Mouse (Mus musculus): ENCODE measurements around the gene Cpa4. TPM values are rescaled to one million over a fixed set of nuclear protein-coding genes. Genes with fewer than 3 reads are reported as not detected.

Gene Cpa4
- polyA plus RNA-seq, 1 experiment from 2014 or later, result 0.83 TPM

- WGBS, result 59% methylated on average over 7 of the region's 7 CpGs
- no peak overlapping the region for H3K4me3 ChIP-seq (replicated peaks)
- H3K9me3 ChIP-seq, result no peaks in the 10 kb centered on the region
- ATAC-seq (ENCODE audit: insufficient read depth, low FRiP score, low read depth), result no peak
- H3K4me1 ChIP-seq, result no peaks in the 10 kb centered on the region
- H3K4me2 ChIP-seq, result no peak overlapping the region
- no peak overlapping the region for H3K27ac ChIP-seq
- no peaks in the 10 kb centered on the region for H3K27me3 ChIP-seq (replicated peaks)
- no peak overlapping the region for H3K9ac ChIP-seq
- no peaks in the 10 kb centered on the region for H3K36me3 ChIP-seq
Measured at GRCm38 (mm10) chr6:30604342-30604867, 36.2 kb downstream of the Cpa4 start.

- Histone ChIP-seq H3K4me2 (no peak overlapping the region), H3K27me3 (replicated peaks) (no peaks in the 10 kb centered on the region), H3K4me3 (replicated peaks) (no peak overlapping the region), H3K36me3 (no peaks in the 10 kb centered on the region), H3K9me3 (no peaks in the 10 kb centered on the region), H3K4me1 (no peaks in the 10 kb centered on the region), H3K9ac (no peak overlapping the region), H3K27ac (no peak overlapping the region)
- no peak for ATAC-seq (ENCODE audit: insufficient read depth, low FRiP score, low read depth)
- 82% methylated on average over 4 of the region's 4 CpGs for WGBS
Measured at GRCm38 (mm10) chr6:30605111-30605510, 36.9 kb downstream of the Cpa4 start.

- Histone ChIP-seq H3K4me2 (no peak overlapping the region), H3K9me3 (no peaks in the 10 kb centered on the region), H3K9ac (no peak overlapping the region), H3K27ac (no peak overlapping the region), H3K36me3 (no peaks in the 10 kb centered on the region), H3K27me3 (replicated peaks) (no peaks in the 10 kb centered on the region), H3K4me1 (no peaks in the 10 kb centered on the region), H3K4me3 (replicated peaks) (no peak overlapping the region)
- 61% methylated on average over 5 of the region's 5 CpGs for WGBS
- no peak for ATAC-seq (ENCODE audit: insufficient read depth, low FRiP score, low read depth)
Measured at GRCm38 (mm10) chr6:30605672-30606071, 37.5 kb downstream of the Cpa4 start.

GRCm38 (mm10) chr6:30610710-30611109 is 42.5 kb downstream of the Cpa4 start, which contains the start of gene Cpa5:
Gene Cpa5, plus strand, starts transcription at chr6:30611010.
- H3K9ac ChIP-seq, result no peak within 1 kb of the TSS
- 93% methylated on average over 7 of the region's 7 CpGs for WGBS
- H3K27me3 ChIP-seq (replicated peaks), result no peaks in the 10 kb centered on the region
- ATAC-seq (ENCODE audit: insufficient read depth, low FRiP score, low read depth), result no peak
- H3K27ac ChIP-seq, result no peak within 1 kb of the TSS
- H3K9me3 ChIP-seq, result no peaks in the 10 kb centered on the region
- H3K36me3 ChIP-seq, result no peaks in the 10 kb centered on the region
- H3K4me1 ChIP-seq, result no peaks in the 10 kb centered on the region
- no peak within 1 kb of the TSS for H3K4me3 ChIP-seq (replicated peaks)
- H3K4me2 ChIP-seq, result no peak within 1 kb of the TSS

GRCm38 (mm10) chr6:30611212-30611611 is 43.0 kb downstream of the Cpa4 start:
- WGBS, result 76% methylated on average over 5 of the region's 5 CpGs
- Histone ChIP-seq H3K27me3 (replicated peaks) (no peaks in the 10 kb centered on the region), H3K4me3 (replicated peaks) (no peak overlapping the region), H3K4me2 (no peak overlapping the region), H3K36me3 (no peaks in the 10 kb centered on the region), H3K4me1 (peaks cover 2% of the 10 kb centered on the region; the same call in 1 of the 2 replicates), H3K9ac (no peak overlapping the region), H3K27ac (no peak overlapping the region), H3K9me3 (no peaks in the 10 kb centered on the region)
- ATAC-seq (ENCODE audit: insufficient read depth, low FRiP score, low read depth), result no peak

- no peak for ATAC-seq (ENCODE audit: insufficient read depth, low FRiP score, low read depth)
- Histone ChIP-seq H3K9me3 (no peaks in the 10 kb centered on the region), H3K4me2 (no peak overlapping the region), H3K27ac (no peak overlapping the region), H3K36me3 (no peaks in the 10 kb centered on the region), H3K4me3 (replicated peaks) (no peak overlapping the region), H3K4me1 (peaks cover 18% of the 10 kb centered on the region), H3K27me3 (replicated peaks) (no peaks in the 10 kb centered on the region), H3K9ac (no peak overlapping the region)
- WGBS, result 81% methylated on average over 6 of the region's 6 CpGs
Measured at GRCm38 (mm10) chr6:30614251-30614650, 46.1 kb downstream of the Cpa4 start.

GRCm38 (mm10) chr6:30615741-30616140 is 47.6 kb downstream of the Cpa4 start:
- Histone ChIP-seq H3K4me1 (peaks cover 18% of the 10 kb centered on the region), H3K4me2 (no peak overlapping the region), H3K27me3 (replicated peaks) (no peaks in the 10 kb centered on the region), H3K36me3 (no peaks in the 10 kb centered on the region), H3K27ac (no peak overlapping the region), H3K9ac (no peak overlapping the region), H3K9me3 (no peaks in the 10 kb centered on the region), H3K4me3 (replicated peaks) (no peak overlapping the region)
- ATAC-seq (ENCODE audit: insufficient read depth, low FRiP score, low read depth), result no peak
- 35% methylated on average over 4 of the region's 4 CpGs for WGBS

- no peak overlapping the region for H3K4me2 ChIP-seq
- no peaks in the 10 kb centered on the region for H3K36me3 ChIP-seq
- ATAC-seq (ENCODE audit: insufficient read depth, low FRiP score, low read depth), result no peak
- H3K9ac ChIP-seq, result no peak overlapping the region
- H3K27me3 ChIP-seq (replicated peaks), result no peaks in the 10 kb centered on the region
- H3K4me3 ChIP-seq (replicated peaks), result no peak overlapping the region
- peaks cover 18% of the 10 kb centered on the region for H3K4me1 ChIP-seq
- H3K9me3 ChIP-seq, result no peaks in the 10 kb centered on the region
- 24% methylated on average over 8 of the region's 8 CpGs for WGBS
- H3K27ac ChIP-seq, result no peak overlapping the region
Measured at GRCm38 (mm10) chr6:30616491-30616941, 48.3 kb downstream of the Cpa4 start.

- H3K9me3 ChIP-seq, result no peaks in the 10 kb centered on the region
- no peak overlapping the region for H3K9ac ChIP-seq
- WGBS, result 19% methylated on average over 13 of the region's 13 CpGs
- no peak overlapping the region for H3K27ac ChIP-seq
- no peaks in the 10 kb centered on the region for H3K27me3 ChIP-seq (replicated peaks)
- ATAC-seq (ENCODE audit: insufficient read depth, low FRiP score, low read depth), result no peak; the same call in 1 of the 2 replicates
- H3K4me2 ChIP-seq, result peak overlapping the region; percentile 32
- no peaks in the 10 kb centered on the region for H3K36me3 ChIP-seq
- 0 out of 2 replicates have a peak overlapping the region, but pooled peaks have one; percentile 0 for H3K4me3 ChIP-seq (replicated peaks)
- peaks cover 20% of the 10 kb centered on the region for H3K4me1 ChIP-seq
Measured at GRCm38 (mm10) chr6:30617020-30617958, 49.1 kb downstream of the Cpa4 start.

- Histone ChIP-seq H3K27ac (no peak overlapping the region), H3K4me1 (peaks cover 20% of the 10 kb centered on the region), H3K4me2 (peak overlapping the region; percentile 32), H3K4me3 (replicated peaks) (0 out of 2 replicates have a peak overlapping the region, but pooled peaks have one; percentile 0), H3K27me3 (replicated peaks) (no peaks in the 10 kb centered on the region), H3K9me3 (no peaks in the 10 kb centered on the region), H3K36me3 (no peaks in the 10 kb centered on the region), H3K9ac (no peak overlapping the region)
- 25% methylated on average over 18 of the region's 18 CpGs for WGBS
- peak; percentile 31; the same call in 1 of the 2 replicates for ATAC-seq (ENCODE audit: insufficient read depth, low FRiP score, low read depth)
Measured at GRCm38 (mm10) chr6:30617959-30618590, 49.9 kb downstream of the Cpa4 start.

- Histone ChIP-seq H3K9ac (no peak overlapping the region), H3K4me1 (peaks cover 20% of the 10 kb centered on the region), H3K4me3 (replicated peaks) (no peak overlapping the region), H3K36me3 (no peaks in the 10 kb centered on the region), H3K9me3 (no peaks in the 10 kb centered on the region), H3K4me2 (no peak overlapping the region), H3K27me3 (replicated peaks) (no peaks in the 10 kb centered on the region), H3K27ac (no peak overlapping the region)
- ATAC-seq (ENCODE audit: insufficient read depth, low FRiP score, low read depth), result no peak
- WGBS, result 51% methylated on average over 6 of the region's 6 CpGs
Measured at GRCm38 (mm10) chr6:30618735-30619134, 50.6 kb downstream of the Cpa4 start.

- 83% methylated on average over 5 of the region's 5 CpGs for WGBS
- Histone ChIP-seq H3K27me3 (replicated peaks) (no peaks in the 10 kb centered on the region), H3K27ac (no peak overlapping the region), H3K4me3 (replicated peaks) (no peak overlapping the region), H3K36me3 (no peaks in the 10 kb centered on the region), H3K9me3 (no peaks in the 10 kb centered on the region), H3K9ac (no peak overlapping the region), H3K4me2 (no peak overlapping the region), H3K4me1 (peaks cover 20% of the 10 kb centered on the region)
- ATAC-seq (ENCODE audit: insufficient read depth, low FRiP score, low read depth), result no peak
Measured at GRCm38 (mm10) chr6:30619606-30620005, 51.4 kb downstream of the Cpa4 start.

All from stomach, embryonic 15.5 days (tissue).